Mouse (Mus musculus): ENCODE data around the gene Socs7.

The Socs7 gene

DNA sequence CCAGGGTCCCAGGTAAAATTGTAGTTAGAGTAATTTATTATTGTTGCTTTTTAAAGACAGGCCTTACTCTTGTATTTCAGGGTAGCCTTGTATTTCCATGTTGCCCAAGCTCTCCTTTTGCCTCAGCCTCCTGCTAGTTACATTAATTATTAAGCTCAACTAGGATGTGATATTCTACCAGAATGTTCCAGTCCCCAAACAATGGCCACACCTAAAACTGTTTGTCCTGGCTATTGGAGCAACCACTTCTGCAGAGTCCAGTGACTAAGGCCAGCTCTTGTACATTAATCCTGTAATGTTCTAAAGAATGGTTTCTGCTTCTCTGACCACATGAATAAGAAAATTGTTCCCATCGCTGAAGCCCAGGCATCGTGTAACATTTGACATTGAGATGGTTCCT, 20.7 kb downstream of the Socs7 start:
- intact Hi-C loops (cut with DNase I) = no loop called here

- intact Hi-C loops (cut with DNase I) = no loop called here
Observed at GRCm38 (mm10) chr11:97383764-97384163, 21.4 kb downstream of the Socs7 start.

- intact Hi-C loops (cut with DNase I) = no loop called here
Observed at GRCm38 (mm10) chr11:97387811-97388210, 25.5 kb downstream of the Socs7 start.

GRCm38 (mm10) chr11:97389127-97389526, 26.8 kb downstream of the Socs7 start:
- intact Hi-C loops (cut with DNase I) = no loop called here

- intact Hi-C loops (cut with DNase I) = no loop called here
Observed at GRCm38 (mm10) chr11:97393658-97394057, 31.3 kb downstream of the Socs7 start.

DNA sequence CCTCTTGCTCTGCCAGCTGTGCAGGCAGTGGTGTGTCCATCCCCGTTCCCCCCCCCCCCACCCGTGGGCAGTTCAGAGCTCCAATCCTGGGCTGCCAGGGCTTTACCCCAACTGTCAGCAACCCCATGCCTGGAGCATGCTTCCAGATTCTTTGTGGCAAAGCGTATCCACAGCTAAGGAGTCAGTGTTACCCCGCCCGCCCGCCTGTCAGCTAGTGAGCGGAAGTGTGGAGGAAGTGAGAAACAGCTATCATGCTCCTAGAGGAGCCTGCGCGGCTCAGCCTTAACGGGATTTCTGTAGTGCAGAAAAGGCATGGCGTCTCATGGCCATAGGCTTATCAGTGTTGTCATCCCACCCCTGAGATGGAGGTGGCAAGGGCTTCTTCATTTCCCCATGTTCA, 31.8 kb downstream of the Socs7 start:
- intact Hi-C loops (cut with DNase I) = no loop called here

GRCm38 (mm10) chr11:97398506-97398905, 36.2 kb downstream of the Socs7 start:
- intact Hi-C loops (cut with DNase I) = no loop called here

GRCm38 (mm10) chr11:97399958-97400710, 37.8 kb downstream of the Socs7 start:
- intact Hi-C loops (cut with DNase I) = loop anchor here (10.0 kb wide), 1 partner anchor 225 kb away; the partner anchor contains the start of gene Epop

GRCm38 (mm10) chr11:97401082-97401481, 38.7 kb downstream of the Socs7 start:
- intact Hi-C loops (cut with DNase I) = loop anchor here (1.0 to 10.0 kb wide), 2 partner anchors 46 to 224 kb away; partner anchors contain the start of gene Epop

DNA sequence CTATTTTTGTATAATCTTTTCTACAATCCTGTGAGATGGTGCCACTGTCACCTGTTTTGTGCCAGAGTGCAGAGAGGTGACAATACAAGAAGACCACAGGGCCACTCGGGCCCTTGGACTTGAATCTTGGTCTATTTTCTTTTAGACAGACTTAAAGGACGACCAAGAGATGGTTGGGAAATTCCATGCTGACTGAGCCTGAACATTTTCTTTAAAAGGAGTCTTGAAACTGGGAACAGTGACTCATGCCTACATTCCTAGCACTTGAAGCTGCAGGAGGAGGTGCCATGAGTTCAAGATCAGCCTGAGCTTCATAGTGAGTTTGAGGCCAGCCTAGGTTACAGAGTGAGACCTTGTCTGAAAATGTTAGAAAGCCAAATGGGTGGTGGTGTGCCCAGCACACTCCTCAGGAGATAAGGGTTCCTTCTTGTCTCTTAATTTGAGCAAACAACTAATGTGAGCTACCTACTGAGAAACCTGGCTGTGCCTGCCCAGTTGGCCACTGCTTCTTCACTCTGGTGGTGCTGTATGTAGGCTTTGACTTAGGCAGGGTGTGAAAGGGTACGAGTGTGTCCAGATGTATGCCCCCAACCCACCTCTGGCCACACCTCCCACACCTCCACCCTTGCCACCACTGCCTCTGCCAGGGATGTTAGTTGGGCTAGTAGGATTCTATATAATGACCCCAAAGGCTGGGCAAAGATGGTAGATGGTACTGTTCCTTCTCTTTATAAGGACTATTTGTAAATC, 39.5 kb downstream of the Socs7 start:
- intact Hi-C loops (cut with DNase I) = loop anchor here (1.0 to 10.0 kb wide), 2 partner anchors 47 to 223 kb away; partner anchors contain the start of gene Epop

DNA sequence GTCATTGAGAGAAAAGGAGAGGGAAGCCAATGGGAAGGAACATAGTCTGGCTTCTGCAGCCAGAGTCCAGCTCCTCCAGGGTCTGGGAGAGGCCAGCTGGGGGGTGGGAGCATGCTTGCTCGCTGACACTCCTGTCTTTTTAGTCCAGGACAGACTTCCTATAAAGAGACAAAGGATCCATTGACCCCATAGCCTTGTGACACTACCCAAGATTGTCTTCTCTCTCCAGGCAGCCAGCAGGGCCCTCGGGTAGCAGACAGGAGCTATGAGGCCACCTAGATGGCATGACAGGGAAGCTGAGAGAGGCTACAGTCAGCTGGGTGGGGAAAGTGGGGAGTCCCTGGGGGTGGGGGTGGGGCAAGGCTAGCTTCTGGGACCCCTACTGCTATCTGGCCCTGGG, 40.4 kb downstream of the Socs7 start:
- intact Hi-C loops (cut with DNase I) = loop anchor here (10.0 kb wide), 1 partner anchor 222 kb away; the partner anchor contains the start of gene Epop

DNA sequence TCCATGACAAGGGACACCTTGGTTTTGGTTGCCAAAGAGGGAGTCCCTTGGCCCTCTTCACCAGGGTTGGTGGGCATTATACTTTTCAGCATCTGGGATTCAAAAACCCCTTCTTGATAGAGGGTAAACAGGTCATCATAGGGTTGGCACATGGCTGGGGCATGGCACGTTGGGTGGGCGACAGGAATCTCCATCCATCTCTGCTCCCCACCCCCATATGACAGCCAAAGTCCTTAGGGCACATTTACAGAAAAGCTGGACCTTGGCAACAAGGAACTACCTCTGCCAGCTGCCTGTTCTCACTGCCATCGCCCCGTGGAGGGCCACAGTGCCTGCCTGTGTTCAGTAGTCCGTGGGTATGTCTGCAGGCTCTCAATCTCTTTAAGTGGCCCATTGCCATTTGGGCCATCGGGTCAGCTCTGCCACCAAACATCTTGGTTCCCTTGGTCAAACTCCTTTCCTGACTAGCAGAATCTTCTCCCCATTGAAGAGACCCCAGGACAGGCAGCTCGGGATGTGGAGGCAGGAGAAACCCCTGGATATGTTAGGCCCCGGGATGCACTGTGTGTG, 41.3 kb downstream of the Socs7 start:
- intact Hi-C loops (cut with DNase I) = loop anchor here (10.0 kb wide), 1 partner anchor 221 kb away; the partner anchor contains the start of gene Epop

DNA sequence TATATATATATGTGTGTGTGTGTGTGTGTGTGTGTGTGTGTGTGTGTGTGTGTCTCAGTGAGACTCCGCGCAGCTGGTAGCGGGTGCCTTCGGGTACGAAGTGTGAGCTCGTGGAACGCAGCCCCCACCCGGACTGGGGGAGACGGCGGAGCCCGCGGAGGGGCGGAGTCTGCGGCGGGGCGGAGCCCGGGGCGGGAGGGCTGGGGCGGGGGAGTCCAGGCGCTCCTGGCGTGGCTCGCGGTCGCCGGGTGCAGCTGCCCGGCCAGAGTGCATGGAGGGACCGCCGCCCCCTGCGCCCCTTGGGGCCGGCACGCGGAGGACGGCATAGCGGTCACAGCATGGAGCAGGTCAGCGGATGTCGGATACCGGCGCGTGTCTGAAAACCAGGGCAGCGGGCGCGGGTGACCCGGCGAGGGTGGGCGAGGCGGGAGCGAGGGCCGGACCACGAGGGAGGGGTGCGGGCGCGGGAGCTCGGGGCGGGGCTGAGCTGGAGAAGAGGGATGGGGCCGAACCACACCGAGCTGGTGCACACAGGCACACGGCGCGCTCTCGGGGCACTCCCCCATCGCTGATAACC, 41.9 kb downstream of the Socs7 start:
- intact Hi-C loops (cut with DNase I) = loop anchor here (10.0 kb wide), 1 partner anchor 221 kb away; the partner anchor contains the start of gene Epop

GRCm38 (mm10) chr11:97404761-97405190, 42.4 kb downstream of the Socs7 start:
- intact Hi-C loops (cut with DNase I) = loop anchor here (10.0 kb wide), 1 partner anchor 220 kb away; the partner anchor contains the start of gene Epop

DNA sequence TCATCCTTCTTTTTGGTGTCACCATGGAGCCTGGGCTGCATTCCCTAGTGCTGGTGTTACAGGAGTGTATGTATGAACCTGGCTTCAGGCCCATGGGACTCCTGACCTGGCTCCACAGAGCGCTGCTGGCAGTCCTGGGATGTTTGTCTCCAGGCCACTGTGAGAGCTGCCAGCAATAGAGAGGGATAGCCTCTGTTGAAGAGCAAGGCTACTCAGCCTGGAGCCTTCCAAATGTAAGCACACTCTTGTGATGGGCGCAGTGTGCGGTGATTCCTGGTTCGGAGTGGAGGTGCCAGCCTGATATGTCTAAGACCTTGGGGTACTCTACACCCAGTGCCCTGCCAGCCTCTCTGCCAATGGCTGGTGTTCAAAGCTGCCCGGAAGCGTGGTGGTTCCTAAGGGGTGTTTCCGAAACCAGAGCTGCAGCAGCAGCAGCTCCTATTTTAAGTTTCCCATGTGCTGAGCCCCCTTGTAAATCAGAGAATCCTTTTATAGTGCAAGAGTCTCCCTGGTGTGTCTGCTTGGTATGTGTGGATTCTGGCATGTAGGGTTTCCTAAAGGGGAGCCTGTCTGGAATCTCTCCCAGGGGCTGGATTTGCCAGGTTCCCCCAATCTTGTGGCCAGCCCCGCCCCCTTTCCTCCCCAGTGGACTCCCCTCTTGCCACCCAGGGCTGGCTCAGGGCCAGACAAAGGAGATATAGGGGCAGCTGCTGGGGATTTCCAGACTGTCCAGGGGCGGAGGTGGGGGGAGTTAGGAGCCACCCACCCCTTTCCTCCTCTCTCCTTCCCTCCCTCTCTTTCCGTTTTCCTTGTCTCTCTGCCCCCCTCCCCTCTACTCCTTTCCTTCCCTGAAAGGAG, 44.0 kb downstream of the Socs7 start:
- intact Hi-C loops (cut with DNase I) = loop anchor here (10.0 kb wide), 1 partner anchor 218 kb away; the partner anchor contains the start of gene Epop

GRCm38 (mm10) chr11:97407456-97407855, 45.1 kb downstream of the Socs7 start:
- intact Hi-C loops (cut with DNase I) = loop anchor here (10.0 kb wide), 1 partner anchor 217 kb away; the partner anchor contains the start of gene Epop

DNA sequence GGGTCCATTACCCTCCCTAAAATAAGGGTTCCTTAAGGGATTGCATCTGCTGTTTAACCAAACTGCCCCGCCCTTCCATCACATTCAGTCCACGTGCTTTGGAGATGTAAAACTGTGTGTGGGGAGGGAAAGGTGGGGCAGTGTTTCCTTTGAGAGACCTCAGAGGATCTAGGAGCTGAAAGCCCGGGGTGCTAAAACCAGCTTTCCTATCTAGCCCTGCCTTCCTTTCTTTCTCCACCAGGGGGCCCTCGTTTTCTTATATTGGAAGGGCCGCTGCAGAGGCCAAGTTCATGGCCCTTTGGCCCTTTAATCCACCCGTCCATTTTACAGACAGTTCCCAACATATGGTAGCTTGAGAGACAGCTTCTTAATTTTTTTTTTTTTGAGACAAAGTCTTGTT, 45.8 kb downstream of the Socs7 start:
- intact Hi-C loops (cut with DNase I) = loop anchor here (2.0 to 10.0 kb wide), 2 partner anchors 61 to 217 kb away; partner anchors contain the start of gene Epop

DNA sequence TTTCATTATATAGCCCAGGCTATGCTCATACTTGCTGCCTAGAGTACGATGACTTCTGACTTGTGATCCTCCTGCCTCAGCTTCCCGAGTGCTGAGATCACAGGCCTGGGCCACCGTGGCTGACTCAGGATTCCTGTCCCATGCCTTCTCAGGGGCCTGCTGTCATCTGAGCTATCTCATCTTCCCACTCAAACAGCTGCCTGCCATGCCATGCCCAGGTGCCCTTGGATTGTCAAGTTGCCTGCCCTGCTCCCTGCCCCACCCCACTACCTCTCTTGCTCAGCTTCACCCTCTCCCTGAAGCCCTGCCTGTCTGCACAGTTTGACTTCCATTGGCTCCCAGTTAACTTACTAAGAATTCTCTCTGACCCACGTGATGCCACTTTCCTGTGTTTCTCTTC, 48.6 kb downstream of the Socs7 start:
- intact Hi-C loops (cut with DNase I) = no loop called here

DNA sequence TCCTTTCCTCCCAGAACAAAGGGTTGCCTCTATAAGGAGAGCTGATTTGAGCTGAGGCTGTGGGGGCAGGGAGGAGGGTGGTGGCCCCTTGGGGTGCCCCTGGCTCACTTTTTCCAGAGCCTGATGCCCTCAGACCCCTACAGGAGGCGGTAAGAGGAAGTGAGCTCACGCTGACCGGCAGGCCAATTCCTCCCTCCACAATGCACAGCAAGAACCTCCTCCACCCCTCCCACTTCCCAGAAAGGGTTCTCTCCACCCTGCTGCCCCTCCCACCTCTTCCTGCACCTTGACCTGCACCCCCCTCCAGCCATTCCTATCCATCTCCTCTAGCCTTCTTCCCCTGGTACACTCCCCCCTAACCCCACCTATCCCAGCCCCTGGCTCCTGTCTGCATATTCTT, 49.8 kb downstream of the Socs7 start:
- intact Hi-C loops (cut with DNase I) = no loop called here

- intact Hi-C loops (cut with DNase I) = no loop called here
Observed at GRCm38 (mm10) chr11:97412808-97413347, 50.5 kb downstream of the Socs7 start.

Measured in adrenal gland (tissue).